Mouse (Mus musculus) lung, postnatal 0 days (tissue): ENCODE data around the gene Manea.
"Not testable (repeated sequence)": the region's sequence is repeated elsewhere in the genome, so short reads cannot be mapped to it uniquely, and the experiment has no call there.

ENCODE experiments used
- CTCF ChIP-seq: IDR thresholded peaks from 2 replicates; pipeline ENCODE4 v1.5.1; 2016; ENCODE audit warnings: antibody characterized with exemption, mild to moderate bottlenecking
- EP300 ChIP-seq: IDR thresholded peaks from 2 replicates; pipeline ENCODE4 v1.6.1; 2016; ENCODE audit warnings: antibody characterized with exemption, mild to moderate bottlenecking, control low read depth

DNA sequence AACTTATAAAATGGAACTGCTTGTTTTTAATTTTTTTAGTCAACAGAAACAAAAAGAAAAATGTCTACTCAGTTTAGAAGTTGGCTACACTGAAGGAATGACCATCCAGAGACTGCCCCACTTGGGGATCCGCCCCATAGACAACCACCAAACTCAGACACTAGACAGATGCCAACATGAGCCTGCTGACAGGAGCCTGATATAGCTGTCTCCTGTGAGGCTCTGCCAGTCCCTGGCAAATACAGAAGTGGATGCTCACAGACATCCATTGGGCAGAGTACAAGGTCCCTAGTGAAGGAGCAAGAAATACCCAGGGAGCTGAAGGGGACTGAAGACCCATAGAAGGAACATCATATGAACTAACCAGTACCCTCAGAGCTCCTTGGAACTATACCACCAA, 42.0 kb downstream of the Manea start:
- not testable (repeated sequence) for TF ChIP-seq CTCF, EP300
